Mouse (Mus musculus) regulatory T cell (primary cell): Measurements from ENCODE around the gene Gm43191.
"Not testable (repeated sequence)": the region's sequence is repeated elsewhere in the genome, so short reads cannot be mapped to it uniquely, and the experiment has no call there.

Source experiments
- in situ Hi-C: fragments of 300-600 bp; cut with MboI, MseI; formaldehyde crosslinking; loops from one replicate; pipeline ENCODE4 v1.15.1; 2025; ENCODE audit warnings: high pct_unique_total_duplicates

Gm43191 gene

DNA sequence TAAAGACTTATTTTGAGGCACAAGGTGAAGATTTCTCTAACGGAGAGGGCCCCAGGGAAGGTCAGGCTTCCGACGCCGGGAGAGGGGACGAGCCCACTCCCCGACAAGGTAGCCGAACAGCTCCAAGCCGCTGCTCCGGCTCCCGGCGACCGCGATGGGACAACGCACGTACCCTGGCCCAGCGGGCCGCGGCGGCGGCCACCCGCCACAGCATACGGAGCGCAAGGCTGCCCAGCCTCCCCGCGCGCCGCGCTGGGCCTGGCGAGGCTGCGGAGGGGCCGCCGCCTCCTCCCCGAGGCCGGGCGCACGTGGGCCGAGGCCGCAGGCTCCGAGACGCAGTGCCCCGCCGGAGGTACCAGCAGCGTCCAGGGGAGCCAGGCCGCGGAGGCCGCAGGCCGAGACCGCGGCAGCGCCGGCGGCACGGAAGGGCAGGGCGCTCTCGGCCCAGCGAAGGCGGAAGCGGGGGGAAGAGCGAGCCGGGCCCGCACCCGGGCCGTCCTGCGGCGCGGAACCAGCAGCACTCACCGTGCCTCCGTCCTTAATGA, 19.1 kb downstream of the Gm43191 start:
- in situ Hi-C loops = no loop called here

DNA sequence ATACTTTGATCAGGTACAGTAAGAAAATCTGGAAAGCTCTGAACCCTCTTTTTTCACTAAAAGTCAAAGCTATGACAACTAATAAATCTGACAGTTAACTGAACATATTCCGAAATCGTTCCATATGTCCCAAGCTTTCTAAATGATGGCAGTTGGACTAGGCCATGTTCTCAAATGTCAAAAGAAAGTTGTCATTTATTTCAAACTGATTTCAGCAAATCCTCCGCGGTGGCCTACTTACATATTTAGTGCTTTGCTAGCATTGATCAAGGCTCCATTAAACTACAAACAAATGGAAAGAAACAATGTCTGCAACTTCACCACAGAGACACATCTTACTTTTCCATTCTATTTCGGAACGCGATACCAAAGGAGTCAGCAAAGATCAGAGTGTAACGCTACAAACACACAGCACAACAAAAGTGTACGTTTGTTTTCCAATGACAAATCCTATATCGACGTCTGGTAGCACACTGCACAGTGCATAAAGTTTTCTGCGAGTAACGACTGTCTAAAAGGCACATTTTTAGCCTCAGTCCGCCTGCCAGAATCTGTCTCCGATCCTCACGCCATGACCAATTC, 19.7 kb downstream of the Gm43191 start:
- in situ Hi-C loops = no loop called here

DNA sequence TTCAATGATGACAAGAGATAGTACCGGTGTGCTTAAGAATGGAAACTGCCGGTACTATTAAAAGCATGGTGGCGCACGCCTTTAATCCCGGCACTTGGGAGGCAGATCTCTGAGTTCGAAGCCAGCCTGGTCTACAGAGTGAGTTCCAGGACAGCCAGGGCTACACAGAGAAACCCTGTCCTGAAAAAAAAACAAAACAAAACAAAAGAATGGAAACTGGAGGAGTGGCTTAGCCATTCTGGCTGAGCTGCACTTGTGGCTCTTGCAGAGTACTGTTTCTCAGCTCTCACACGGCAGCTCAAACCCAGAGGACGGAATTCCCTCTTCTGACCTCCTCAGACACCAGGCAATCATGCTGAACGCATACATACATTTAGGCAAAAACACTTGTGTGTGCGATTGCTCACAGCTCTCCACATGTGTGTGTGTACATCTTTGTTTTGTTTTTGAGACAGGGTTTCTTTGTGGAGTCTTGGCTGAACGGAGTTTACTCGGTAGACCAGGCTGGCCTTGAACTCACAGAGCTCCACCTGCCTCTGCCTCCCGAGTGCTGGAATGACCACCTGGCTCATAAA, 21.1 kb downstream of the Gm43191 start:
- in situ Hi-C loops = no loop called here

DNA sequence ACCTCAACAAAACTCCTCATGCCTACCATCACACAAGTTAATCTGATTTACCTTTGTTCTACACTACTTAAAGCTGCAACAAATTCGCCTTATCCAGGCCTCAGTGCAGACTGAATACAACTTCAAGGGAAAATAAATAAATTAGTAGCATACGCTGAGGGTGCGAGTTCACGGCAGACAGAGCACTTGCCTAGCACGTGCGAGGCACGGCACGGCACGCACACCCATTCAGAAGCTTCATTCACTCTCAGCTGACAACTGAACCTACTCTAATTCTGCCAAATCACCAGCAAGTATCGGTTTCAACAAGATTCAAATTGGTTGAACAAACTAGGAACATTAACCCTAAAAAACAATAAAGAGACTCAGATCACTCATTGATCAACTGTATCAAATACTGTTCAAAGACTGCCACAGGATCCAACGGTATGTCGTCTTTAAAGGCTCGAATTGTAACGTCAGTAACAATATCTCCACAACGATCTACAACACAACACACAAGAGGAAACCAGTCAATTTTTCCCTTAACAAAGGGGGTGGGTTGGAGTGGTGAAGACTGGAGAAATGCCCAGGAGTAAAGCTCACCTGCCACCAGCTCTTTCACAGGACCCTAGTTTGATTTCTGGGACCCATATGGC, 22.0 kb downstream of the Gm43191 start:
- in situ Hi-C loops = no loop called here

DNA sequence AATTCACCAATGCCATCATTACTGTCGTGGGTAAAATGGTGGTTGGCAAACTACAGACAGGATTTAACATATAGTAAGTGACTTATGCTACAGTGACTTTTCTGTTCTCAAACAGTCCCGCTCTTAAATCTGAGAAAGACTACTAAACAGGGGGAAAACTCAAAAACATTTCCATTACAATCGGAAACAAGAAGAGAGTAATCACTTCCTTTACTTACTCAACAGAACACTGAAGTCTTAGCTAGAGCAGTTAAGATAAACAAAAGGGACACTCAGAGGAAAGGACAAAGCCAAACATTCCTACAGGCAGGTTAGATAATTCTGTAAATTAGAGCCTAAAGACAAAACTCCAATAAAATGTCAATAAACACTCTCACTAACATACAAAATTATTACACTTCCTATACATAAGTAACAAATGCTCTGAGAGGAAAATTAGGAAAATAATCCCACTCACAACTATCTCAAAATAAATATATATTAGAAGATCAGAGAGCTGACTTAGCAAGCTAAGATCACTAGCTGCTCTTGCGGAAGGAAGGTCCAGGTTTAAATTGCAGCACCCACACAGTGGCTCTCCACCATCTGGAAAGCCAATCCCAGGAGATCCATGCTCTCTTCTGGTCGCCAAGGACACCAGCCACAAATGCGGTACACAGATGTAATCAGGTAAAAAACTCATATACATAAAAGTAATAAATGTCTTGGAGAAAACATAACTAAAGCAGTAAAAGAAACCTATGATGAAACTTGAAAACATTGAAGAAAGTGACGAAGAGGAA, 24.7 kb downstream of the Gm43191 start:
- in situ Hi-C loops = no loop called here

DNA sequence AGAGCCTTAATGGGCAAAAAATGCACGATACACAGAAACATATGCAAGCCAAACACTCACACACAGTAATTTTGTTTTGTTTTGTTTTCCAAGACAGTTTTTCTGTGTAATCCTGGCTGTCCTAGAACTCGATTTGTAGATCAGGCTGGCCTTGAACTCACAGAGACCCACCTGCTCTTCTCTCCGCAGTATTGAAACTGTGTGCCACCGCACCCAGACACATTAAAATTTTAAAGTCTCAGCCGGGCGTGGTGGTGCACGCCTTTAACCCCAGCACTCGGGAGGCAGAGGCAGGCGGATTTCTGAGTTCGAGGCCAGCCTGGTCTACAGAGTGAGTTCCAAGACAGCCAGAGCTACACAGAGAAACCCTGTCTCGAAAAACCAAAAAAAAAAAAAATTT, 27.0 kb downstream of the Gm43191 start:
- in situ Hi-C loops = not testable (repeated sequence)

DNA sequence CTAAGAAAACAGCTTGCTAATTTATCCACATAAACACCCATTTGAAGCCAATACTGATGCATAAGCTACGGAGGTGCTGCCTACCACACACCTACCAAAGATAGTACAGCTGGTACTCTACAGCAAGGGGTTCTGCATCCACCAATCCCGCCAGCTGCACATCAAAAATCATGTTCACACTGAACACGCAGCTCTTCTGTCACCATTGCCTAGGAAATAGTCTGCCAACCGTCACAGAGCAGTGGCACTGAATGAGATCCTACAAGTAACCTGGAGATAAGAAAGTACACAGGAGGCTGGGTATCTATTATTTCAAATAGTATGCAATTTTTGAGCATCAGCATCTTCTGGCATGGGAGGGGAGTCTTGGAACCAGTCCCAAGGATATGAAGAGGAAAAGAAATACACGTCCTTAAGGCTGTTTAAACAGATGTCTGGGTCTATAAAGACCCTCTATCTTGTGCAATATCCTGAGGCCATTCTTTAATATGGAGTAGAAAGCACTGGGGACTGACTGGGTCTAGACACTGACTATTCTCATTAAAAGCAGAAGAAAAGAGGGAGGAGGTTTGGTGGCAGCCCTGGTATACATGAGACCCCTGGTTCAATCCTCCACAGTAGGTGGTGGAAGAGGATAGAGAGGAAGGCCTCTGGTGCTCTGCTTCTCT, 27.6 kb downstream of the Gm43191 start:
- in situ Hi-C loops = no loop called here

DNA sequence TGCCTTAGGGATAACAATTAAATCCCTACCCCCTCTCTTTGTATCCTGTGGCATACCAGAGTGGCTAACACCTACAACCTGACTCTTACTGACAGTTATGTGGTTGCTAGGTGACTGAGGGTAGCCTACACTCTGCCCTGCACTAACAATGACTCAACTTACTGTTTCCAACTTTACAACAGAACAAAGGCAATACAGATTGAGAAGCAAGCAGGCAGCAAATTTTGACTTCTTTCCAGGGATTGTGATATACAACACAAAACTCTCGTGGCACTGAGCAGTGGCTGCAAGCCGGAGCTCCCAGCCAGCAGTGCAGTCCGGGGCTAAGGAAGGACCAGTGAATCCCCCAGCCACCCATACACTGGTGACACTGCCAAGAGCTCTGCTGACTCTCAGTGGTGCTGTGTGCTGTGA, 29.0 kb downstream of the Gm43191 start:
- in situ Hi-C loops = no loop called here

DNA sequence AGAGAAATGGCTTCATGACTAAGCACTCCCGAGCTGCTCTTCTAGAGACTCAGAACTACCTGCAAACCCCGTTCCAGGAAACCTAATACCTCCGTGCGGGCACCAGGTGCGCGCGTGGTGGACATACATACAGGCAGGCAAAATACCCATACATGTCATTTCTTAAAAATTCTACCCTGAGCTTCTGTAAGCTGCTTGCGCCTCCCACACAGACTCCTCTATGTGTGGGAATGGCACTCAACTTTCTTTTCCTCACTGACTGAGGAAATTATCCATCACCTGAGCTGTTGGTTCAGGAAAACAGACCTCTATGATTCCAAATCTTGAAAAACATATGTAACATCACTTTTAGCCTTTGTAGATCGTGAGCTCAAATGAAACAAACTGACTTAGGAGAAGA, 30.4 kb downstream of the Gm43191 start:
- in situ Hi-C loops = no loop called here

DNA sequence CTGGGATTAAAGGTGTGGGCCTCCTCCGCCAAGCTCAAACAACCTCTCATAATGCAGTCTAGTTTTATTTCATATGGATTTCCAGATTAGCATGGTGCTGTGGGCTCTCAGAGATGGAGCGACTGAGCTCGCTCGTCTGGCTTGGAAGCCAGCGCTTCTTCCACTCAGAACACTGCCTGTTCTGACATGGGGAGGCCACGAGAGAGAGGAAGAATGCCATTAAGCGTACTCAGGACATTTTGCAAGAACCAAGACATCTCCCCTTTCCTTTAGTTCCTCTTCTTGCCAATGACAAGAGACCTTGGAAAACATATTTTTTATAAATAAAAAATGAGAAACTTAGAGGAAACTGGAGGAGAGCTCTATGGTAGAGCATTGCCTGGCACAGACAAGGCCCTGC, 32.3 kb downstream of the Gm43191 start:
- in situ Hi-C loops = no loop called here

DNA sequence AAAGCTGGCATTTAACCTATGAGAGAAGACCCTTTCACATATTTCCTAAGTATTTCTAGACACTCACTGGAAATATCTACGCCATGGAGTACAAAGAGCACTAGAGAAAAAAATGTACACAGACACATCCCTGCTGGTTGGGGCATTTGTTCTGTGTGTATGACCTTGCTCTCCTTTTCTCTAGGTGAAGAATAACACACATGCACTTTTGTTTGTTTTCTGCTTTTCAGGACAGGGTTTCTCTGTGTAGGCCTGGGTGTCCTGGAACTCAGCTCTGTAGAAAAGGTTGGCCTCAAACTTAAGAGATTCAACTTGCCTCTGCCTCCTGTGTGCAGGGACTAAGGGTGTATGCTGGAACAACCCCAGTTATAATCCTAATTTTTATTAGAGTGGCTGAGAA, 34.7 kb downstream of the Gm43191 start:
- in situ Hi-C loops = no loop called here

DNA sequence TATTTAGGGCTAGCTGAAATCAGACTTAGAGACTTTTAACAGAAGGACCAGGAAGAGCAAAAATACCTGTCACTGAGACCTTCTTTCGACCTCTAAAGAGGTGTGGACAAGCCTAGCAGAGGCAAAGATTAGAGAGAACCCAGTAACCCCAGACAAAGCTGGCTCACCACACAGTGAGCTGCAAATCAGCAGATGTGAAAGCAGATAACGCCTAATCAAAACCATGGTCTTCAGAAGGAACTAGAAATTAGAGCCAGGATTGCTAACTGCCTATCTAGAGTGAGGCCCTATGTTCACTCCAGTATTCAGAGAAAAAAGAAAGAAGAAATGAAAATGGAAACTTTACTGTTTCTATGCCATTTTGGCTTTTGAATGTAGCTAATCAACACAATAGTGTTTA, 38.7 kb downstream of the Gm43191 start:
- in situ Hi-C loops = no loop called here

DNA sequence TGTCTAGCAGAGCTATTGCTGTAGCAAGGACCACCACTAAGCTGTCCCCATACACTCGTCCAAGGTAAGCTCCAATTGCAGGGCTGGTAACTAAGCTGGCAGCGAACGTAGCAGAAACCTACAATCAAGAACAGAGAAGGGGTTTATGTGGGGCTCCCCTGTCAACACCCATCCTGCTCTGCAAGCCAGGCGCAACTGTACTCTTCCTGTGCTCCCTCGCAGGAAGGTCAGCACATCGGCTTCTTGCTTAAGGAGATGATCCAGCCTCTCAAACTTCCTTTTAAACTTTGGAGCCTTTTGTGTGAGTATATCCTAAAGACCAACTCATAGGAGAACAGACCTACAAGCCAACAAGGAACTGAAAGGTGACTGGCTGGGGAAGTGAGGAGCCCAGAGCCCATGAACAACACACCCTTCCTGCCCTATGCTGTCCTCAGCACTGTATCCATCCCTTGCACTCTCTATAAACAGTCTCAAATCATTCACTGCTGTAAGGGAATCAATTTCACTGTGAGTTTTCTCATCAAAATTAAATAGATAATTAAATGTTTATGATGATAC, 39.2 kb downstream of the Gm43191 start:
- in situ Hi-C loops = no loop called here

DNA sequence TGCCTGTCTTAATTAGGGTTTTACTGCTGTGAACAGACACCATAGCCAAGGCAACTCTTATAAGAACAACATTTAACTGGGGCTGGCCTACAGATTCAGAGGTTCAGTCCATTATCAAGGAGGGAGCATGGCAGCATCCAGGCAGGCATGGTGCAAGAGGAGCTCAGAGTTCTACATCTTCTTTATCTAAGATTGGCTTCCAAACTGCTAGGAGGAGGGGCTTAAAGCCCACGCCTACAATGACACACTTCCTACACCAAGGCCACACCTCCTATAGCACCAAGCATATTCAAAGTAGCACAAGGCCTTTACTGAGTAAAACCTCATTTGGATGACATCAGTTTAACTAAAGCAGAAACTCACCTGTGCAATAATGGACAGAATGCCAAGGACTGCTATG, 41.0 kb downstream of the Gm43191 start:
- in situ Hi-C loops = no loop called here

DNA sequence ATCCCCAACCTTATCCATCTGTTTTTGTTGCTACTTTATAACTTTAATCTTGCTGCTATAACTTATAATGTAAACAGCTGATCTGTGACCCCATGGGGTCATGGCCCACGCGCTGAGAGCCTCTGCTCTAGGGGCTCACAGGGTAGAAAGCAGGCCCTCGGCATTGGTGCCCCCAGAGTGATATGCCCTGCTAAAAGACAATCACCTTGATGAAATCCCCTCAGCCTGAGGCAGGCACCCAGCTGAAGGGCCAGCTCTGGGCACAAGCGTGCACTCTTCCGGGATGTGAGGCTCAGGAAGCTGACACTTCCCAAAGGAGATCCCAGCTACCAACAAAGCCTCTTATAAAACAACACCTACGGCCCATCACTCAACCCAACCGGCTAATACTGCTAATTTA, 42.5 kb downstream of the Gm43191 start:
- in situ Hi-C loops = no loop called here

DNA sequence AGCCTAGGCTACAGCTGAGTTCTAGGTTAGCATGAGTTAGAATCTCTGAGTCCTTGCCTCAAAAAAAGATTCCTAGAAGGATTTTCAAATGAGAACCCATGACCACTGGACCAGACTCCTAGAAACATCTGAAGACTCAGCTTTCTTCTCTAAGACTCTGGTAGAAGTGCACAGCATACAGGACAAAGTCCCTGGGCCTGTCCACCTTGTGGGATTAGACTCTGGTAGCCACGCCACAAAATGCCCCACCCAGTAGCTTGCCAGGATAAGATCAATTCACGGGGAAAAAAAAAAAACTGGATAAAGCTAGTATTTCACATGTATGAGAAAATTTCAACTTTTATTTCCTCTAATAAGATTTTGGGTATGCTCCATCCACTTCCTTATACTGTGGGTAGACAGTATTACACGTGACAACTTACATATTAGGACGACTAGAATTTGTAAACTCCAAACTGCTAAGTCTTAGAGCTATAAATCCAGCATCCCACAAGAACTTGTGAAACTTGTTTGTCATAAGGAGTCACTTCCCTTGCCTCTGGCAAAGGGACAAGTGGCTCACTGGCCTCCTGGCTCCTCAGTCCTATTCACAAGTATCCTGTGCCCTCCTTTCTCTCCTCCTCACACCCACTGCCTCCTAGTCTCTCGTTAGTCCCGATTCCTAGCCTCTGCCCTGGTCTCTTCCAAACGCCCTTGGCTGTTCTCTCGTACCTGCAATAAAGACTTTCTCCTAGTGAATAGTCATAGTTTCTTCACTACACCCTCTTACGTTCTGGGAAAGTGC, 43.2 kb downstream of the Gm43191 start:
- in situ Hi-C loops = no loop called here

DNA sequence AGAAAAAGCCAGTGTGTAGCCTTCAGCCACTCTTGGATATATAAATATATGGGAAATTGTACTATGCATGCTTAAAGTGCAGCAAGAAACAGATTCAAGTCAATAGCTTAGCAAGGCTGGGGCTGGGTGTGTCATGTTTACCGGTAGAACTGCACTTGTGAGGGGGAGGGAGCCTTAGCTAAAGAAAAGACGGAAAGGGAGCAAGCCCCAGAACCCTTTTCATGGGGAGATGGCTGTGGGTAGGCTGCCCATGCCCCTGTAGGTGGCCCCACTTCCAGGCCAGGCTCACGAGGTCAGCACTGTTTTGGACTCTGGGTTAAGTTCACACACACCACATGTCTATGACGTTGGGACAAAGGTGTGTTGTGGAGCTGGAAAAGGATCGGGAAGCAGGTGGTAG, 45.3 kb downstream of the Gm43191 start:
- in situ Hi-C loops = no loop called here

DNA sequence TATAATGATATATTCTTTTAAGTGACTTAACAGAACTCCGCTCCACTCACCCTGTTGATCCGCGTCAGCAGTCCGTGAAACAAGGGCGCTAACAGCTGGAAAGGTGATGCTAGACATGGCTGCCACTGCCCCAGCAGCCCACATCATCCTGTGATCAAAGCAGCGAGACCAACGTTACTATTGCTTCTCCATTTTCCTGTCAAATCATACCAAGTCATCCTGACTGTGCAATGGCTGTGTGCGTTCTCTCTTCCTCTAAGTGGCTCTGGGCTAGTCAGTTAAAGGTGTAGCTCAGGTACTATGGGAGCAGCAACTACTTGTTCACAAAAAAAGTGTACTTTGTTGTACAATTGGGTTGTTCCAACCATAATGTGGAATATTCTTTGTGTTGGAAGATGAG, 46.2 kb downstream of the Gm43191 start:
- in situ Hi-C loops = no loop called here

DNA sequence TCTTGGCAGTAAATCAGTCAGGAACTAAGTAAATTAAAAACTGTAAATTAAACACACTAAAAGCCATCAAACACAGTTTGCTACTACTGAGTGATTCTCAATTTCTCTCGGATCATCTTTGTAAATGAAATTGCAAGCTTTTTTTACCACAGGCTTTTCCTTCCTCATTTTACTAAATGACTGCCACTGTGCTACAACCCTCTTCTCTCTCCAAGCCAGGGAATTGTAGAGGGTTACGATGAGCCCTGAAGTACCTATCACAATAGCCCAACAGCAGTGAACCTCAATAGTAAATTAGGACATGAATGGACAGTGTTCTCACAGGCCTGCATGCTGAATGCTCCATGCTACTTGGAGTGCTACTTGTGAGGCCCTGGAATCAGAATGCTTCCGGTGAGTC, 47.0 kb downstream of the Gm43191 start:
- in situ Hi-C loops = no loop called here

DNA sequence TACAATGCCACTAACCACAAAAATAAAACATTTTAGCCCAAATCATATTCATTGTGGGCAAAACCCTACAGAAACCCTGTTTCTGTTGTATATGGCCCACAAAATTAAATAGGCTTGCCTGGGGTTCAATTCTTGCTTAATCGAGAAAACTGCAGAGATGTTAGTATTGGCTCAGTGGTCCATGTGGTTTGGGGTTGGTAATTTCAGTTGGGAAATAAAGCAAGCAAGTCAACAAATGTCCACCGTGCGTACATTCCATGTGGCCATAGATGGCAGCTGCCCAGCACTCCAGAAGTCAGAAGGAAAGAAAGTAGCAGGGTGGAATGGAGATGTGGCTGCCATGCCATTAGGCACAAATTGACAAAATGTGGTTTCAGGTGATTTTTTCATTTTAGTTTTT, 48.1 kb downstream of the Gm43191 start:
- in situ Hi-C loops = no loop called here

DNA sequence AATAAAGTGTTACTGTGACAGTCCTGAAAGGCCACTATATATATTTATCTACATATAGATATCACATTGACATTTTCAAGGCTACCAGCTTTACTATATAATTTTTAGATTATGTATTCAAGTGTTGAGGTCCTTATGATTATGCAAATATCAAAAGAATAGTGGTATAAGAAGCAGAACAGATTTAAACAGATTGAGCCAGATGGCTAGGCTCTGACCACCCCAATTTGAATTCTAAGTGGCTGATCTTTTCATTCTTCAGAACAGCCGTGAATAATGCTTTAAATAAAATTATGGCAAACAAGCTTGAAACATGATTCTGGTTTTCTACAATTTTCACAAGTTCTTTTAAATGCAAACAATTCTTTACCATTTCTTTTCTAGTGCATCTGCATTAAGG, 49.6 kb downstream of the Gm43191 start:
- in situ Hi-C loops = no loop called here
